Mouse (Mus musculus) Patski (cell line): Measurements from ENCODE around the gene Chrm2. TPM values are rescaled to one million over a fixed set of nuclear protein-coding genes. Genes with fewer than 3 reads are reported as not detected.

ENCODE experiments used
- ATAC-seq: fragments of 100-300 bp; one replicate; pipeline ENCODE4 v1.8.0; 2021
- CTCF ChIA-PET: fragments of 350-600 bp; sonication (Branson Sonifier 250); formaldehyde crosslinking; loops from one replicate; lab custom pipeline; 2022; ENCODE audit warnings: inconsistent platforms; lab: Charles Lee
- POLR2A ChIA-PET: fragments of 350-600 bp; sonication (Branson Sonifier 250); formaldehyde crosslinking; loops from one replicate; lab custom pipeline; 2022; ENCODE audit warnings: antibody characterized with exemption, inconsistent platforms; lab: Charles Lee
- DNase-seq: peaks from one replicate; pipeline ENCODE4 v3.0.0-alpha.2; 2011; ENCODE audit warnings: low read depth, low spot score
- H3K27me3 ChIP-seq: fragments of 371-371 bp; one replicate; pipeline ENCODE4 v1.5.1; 2021
- CTCF ChIP-seq: fragments of 100-300 bp; IDR thresholded peaks from one replicate; pipeline ENCODE4 v1.5.1; 2021
- in situ Hi-C: fragments of 300-500 bp; cut with MboI; formaldehyde crosslinking; loops from 3 replicates; pipeline ENCODE4 v1.11.1; 2018; ENCODE audit warnings: low pct_unique_long_range_greater_than_20kb, mixed read lengths
- polyA plus RNA-seq: library from polyadenylated mRNA; unstranded; gene quantifications from one replicate; pipeline ENCODE4 v1.2.3, GENCODE M21; 2021

The Chrm2 gene
- polyA plus RNA-seq, 1 experiment from 2014 or later, result not detected

DNA sequence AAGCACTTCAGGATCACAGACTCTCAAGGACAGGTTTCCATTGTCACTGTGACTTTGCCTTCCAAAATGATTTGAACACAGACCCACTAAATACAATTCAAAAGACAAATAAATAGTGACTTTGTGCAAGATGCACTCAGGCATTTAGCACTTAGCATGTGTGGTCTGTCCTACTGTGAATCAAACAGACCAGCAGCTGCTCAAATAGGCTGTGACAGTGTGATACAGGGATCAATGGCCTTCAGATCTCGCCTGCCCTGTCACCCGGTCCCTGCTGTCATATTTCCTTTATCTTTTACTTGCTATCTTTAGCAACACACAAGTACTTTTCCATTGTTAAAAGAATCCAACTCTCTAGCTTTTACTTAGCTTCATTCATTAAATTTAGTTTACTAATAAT is 31.8 kb downstream of the Chrm2 start:
- ATAC-seq, result no peak
- peaks cover 6% of the 10 kb centered on the region for H3K27me3 ChIP-seq
- CTCF ChIA-PET, result no interaction called here
- DNase-seq, result no peak
- no peak for TF ChIP-seq CTCF
- POLR2A ChIA-PET, result no interaction called here
- in situ Hi-C loops, result no loop called here

DNA sequence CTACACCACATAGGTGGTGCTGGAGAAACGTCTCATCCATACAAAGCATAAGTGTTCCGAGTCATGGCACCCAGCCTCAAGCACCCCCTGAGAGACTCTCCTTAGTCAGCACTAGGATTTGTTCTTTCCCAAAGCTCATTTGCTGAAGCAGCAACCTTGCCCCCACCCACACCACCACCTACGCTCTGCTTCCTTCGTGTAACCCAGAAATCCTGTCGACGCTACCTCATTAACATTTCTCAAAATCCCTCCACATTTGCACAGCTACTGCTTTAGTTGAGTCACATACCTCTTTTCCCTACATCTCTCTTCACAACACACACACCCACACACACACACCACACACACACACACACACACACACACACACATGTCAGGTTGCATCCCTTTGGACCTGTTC is 50.1 kb downstream of the Chrm2 start:
- in situ Hi-C loops, result no loop called here
- DNase-seq (no peak), ATAC-seq (no peak)
- no peak for TF ChIP-seq CTCF
- no peaks in the 10 kb centered on the region for H3K27me3 ChIP-seq
- CTCF ChIA-PET, result no interaction called here
- POLR2A ChIA-PET, result no interaction called here

DNA sequence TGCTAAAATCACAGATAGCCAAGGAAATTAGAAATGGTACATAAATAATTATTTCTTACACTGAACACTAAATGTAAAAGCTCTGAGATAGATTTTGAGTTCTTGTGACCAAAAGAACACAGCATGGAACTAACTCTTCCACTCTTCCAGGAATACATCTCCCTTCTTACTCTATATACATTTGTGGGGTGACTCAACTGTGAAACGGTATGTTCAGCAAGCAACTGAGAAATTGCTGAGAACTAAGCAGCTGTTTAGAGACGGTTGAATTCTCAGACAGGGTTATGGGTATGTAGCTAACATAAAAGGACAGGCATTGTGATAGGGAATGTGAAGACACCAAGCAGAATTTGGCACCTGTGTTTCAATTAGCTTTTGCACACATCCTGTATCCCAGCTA is 51.3 kb downstream of the Chrm2 start:
- TF ChIP-seq CTCF, result no peak
- CTCF ChIA-PET, result interaction anchor here (1.0 to 1.4 kb wide), 2 partner anchors 9 to 13 kb away, joined by 3 to 4 read pairs; no protein-coding TSS in a partner anchor
- POLR2A ChIA-PET, result no interaction called here
- DNase-seq, result no peak
- no peaks in the 10 kb centered on the region for H3K27me3 ChIP-seq
- ATAC-seq, result no peak
- in situ Hi-C loops, result no loop called here

DNA sequence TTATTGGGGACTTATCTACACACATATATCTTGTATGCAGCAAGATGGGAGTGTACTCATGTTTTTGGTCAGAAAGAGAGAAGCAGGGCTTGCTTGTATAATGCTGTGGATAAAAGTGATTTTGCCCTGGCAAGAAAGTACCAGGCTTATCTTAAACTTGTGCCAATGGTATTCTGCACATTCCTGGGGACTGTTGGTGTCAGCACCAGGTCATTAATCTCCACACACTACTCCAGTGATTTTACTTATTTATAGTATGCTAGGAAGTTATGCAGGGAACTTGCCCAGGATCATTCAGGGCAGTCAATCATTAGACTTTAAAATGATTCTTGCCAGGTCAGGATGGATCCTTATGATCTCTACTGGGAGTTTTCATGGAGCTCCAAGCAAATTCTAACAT is 63.6 kb downstream of the Chrm2 start:
- CTCF ChIA-PET, result interaction anchor here (1.0 kb wide), 1 partner anchor 12 kb away, joined by 3 read pairs; no protein-coding TSS in a partner anchor
- DNase-seq (no peak), ATAC-seq (no peak)
- TF ChIP-seq CTCF, result no peak
- POLR2A ChIA-PET, result no interaction called here
- in situ Hi-C loops, result no loop called here
- no peaks in the 10 kb centered on the region for H3K27me3 ChIP-seq

DNA sequence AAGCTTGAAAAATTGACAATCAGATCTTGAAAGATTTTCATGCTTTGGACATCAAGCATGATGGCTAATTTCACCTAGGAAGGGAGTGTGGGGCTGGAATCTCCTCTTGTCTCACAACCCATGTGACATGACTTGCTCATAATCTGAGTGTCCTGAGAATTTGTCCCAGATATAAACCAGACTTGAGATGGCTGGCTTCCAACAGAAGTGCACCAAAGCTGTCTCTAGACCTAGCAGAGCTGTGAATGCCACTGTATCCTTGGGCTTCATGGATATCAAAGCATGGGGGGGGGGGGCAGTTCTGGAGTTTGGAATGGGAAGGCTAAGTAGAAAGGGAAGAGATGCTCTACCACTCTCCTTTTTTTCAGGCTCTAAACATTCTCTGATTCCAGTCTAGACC is 67.2 kb downstream of the Chrm2 start:
- in situ Hi-C loops, result no loop called here
- ATAC-seq (no peak), DNase-seq (no peak)
- no peaks in the 10 kb centered on the region for H3K27me3 ChIP-seq
- POLR2A ChIA-PET, result no interaction called here
- CTCF ChIA-PET, result no interaction called here
- TF ChIP-seq CTCF, result no peak

DNA sequence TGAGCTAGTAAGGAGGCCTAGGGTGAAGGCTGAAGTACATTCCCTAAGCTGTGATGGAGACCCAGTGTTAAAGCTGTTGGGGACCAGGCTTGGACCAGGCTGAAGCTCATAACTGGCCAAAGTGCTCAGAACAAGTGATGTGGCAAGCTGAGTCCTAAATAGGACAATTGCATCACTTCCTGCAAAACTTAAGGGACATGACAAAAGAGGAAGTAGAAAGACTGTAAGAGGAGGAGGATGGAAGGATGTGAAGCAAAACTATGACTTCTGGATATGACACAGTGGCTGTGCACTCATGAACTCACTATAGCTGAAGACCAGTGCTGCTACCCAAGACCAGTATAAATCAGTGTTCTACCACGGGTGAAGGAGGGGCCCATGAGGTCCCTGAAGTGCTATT is 69.1 kb downstream of the Chrm2 start:
- in situ Hi-C loops, result no loop called here
- no peak for TF ChIP-seq CTCF
- CTCF ChIA-PET, result no interaction called here
- ATAC-seq, result no peak
- DNase-seq, result no peak
- H3K27me3 ChIP-seq, result no peaks in the 10 kb centered on the region
- POLR2A ChIA-PET, result no interaction called here

DNA sequence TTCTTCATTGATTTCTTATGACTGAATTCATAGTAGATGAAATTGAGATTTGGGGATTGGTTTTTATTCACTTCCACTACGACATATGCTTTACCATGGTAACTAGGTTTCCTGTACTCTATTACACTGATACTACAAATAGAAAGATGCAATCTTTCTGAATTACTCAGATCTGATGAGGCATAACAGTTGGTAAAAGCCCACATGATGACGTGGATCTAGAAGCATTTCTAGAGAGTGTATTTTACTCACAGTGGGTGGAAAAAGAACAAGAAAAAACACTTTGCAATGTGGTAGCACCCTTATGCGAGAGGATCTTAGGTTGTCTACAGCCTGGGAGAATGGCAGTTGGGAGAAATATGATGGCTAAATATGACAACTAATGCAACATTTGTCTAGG is 76.1 kb downstream of the Chrm2 start:
- ChIA-PET CTCF (no interaction called here), POLR2A (no interaction called here)
- no peak for ATAC-seq
- in situ Hi-C loops, result no loop called here
- TF ChIP-seq CTCF, result no peak
- no peaks in the 10 kb centered on the region for H3K27me3 ChIP-seq
- no peak for DNase-seq

DNA sequence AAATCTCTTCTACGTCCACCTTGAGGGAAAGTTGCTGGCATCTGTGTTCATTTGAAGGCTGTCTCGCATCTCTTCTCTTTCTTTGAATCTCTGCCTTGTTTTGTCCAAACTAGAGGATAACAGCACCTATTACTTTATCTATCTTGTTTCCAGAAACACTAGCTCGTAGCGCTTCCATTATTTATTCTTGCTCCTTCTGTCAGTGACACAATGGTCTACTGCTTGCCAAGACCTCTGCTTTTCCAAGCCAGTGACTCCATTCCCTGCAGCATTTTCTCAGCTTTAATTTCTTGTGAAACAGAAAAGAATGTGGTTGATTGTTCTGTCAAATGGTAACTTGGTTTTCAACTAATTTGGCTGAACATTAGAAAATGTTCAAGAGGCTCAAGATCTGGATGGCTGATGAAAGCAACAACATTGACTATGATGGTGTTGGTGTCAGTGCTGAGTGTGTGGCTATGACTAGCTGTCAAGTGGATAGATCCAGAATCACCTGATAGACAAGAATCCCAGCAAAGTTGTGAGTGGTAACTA is 96.3 kb downstream of the Chrm2 start:
- no peak for DNase-seq
- ChIA-PET POLR2A (no interaction called here), CTCF (interaction anchor here (1.1 kb wide), 1 partner anchor 11 kb away, joined by 3 read pairs; no protein-coding TSS in a partner anchor)
- TF ChIP-seq CTCF, result no peak
- no peaks in the 10 kb centered on the region for H3K27me3 ChIP-seq
- in situ Hi-C loops, result no loop called here
- no peak for ATAC-seq

DNA sequence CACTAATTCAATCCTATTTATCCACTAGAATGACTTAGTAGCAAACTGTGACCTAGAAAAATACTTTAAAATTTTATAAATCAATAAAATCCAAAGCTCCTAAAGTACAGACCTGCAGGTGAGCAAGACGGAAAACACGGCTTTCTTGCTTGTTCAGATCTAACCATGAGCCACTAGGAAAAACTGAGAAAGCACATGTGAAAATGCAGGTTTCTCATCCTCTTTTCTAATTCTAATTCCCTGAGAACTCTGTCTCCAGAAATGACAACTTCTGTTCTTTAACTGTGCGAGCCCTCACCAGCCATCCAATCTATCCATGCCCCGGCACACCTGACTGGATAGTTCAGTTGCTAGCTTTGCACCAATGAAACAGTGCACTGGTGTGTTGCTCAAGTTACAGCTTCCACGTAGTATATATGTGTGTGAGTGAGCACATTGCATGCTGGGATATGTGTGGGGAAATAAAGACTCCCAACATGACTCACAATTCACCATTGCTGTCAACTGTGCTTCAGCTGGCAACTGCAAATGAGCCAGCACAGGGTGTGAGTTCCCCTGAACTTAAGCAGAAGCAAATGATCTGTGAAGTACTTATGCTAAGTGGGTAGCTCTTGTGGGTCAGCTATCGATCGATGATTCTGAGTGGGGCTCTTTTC is 119.3 kb downstream of the Chrm2 start:
- ChIA-PET CTCF (no interaction called here), POLR2A (no interaction called here)
- in situ Hi-C loops, result no loop called here
- DNase-seq (no peak), ATAC-seq (no peak)
- TF ChIP-seq CTCF, result no peak
- no peaks in the 10 kb centered on the region for H3K27me3 ChIP-seq

DNA sequence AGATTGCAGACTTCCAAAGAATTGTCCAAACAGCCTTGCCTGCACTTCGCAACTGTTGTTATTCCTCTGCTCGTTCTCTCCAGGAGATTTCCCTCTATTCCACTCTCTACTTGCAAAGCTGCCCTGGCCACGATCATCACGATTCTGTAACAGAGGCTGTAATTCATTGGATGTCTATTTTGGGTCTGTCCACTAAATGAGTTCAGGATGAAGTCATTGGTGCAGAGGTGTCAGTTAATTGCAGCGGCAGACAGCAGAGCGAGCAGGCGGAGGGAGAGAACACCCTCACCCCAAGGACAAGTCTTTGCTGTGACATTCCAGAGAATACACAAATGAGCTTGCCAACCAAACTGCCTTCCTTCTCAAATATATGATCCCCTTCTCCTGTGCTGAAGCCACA is 120.1 kb downstream of the Chrm2 start:
- ATAC-seq (no peak), DNase-seq (no peak)
- in situ Hi-C loops, result no loop called here
- TF ChIP-seq CTCF, result no peak
- ChIA-PET CTCF (no interaction called here), POLR2A (no interaction called here)
- H3K27me3 ChIP-seq, result no peaks in the 10 kb centered on the region

DNA sequence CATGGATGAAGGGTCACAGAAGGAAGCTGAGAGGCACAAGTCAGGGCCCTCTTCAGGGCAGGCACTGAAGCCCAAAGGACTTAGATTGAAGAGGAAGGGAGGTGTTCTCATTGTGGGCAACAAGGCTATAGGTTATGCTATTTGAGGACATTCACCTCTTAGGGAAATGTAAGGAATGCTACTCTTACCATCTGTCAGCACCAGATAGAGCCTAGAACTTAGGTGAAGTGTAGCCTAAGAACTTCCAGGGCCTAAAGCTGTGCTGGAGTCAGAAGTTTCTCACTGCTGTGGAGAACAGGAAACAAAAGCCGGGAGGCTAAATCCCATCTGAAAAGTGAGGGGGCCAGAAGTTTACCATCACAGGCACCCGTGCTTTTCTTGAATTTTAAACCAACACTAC is 120.6 kb downstream of the Chrm2 start:
- POLR2A ChIA-PET, result no interaction called here
- H3K27me3 ChIP-seq, result no peaks in the 10 kb centered on the region
- CTCF ChIA-PET, result no interaction called here
- in situ Hi-C loops, result no loop called here
- no peak for TF ChIP-seq CTCF
- ATAC-seq (no peak), DNase-seq (no peak)
